Mouse (Mus musculus): ENCODE measurements at regions not wholly inside any gene's neighbourhood (a gene's known extent, or its start where the extent isn't known, plus 50 kb on each side); places are given as distances from the start of the nearest gene placed in this dataset.

DNA sequence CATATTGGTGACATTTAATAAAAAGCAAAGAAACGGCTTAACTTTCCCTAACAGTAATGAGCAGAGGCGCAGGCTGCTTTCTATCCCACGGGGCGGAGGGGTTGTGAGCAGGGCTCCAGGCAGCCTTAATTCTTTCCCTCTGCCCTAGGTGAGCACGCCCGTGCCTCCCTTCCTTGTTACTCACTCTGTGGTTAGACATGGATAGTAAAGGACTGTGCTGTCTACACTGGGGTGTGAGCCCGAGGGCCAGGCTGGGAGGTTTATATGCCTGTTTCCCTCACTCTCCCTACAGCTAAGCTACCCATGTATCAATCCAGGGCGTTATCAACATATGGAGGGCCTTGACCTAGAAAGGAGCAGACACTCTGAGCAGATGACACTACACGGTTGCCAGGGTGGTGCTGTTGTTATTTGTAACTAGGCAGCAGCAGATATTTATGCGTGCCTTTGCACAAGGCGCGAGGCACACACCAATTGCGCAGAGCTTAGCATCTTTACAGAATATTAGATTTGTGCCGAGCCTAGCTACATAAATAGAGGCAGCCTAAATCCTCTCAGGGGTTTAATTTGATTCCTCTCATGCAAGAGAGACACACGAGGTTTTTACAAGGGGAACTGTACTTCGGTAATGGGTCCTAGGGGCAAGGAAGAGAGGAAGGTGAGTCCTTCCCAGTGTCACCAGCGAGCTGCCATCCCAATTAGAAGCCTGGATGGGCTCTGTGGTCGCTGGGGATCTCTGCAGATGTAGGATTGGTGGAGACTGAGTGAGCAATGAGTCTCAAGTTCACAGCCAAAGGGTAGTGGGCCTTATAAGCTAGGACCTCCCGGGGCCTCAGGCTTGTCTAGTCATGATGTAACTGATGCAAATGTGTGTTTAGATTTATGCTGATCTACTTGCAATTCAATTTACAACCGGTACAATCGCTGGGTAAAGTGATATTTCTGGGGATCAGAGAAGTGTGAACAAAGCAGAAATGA lies 278.6 kb upstream of the Kazn start:
- TF ChIP-seq CTCF (IDR thresholded peaks at IDR 0.05; ENCODE audit: low read depth, low read length), result no peak
- TF ChIP-seq POLR2A (IDR thresholded peaks at IDR 0.05; ENCODE audit: insufficient read depth, low read length), result no peak
